Mouse (Mus musculus) lung, postnatal 0 days (tissue): ENCODE data around the gene Meis3. TPM values are rescaled to one million over a fixed set of nuclear protein-coding genes. Genes with fewer than 3 reads are reported as not detected.
A peak's percentile ranks its signal among the peaks of the same experiment; 100 is the strongest.

ENCODE experiments used
- ATAC-seq: fragments of 200-750 bp; cut with Nextera tagmentation; 2 replicates; pipeline ENCODE4 v1.8.0; 2017; ENCODE audit warnings: moderate library complexity
- DNase-seq: peaks from one replicate; pipeline ENCODE4 v3.0.0-alpha.2; 2016; ENCODE audit warnings: low spot score
- H3K27ac ChIP-seq: fragments of 300-500 bp; sonication (generic); 2 replicates; pipeline ENCODE4 v1.5.1; 2014; ENCODE audit warnings: antibody characterized with exemption, mild to moderate bottlenecking, low read length, mixed read lengths
- H3K27me3 ChIP-seq: fragments of 300-500 bp; sonication (generic); replicated peaks from 2 replicates; pipeline ENCODE4 v1.6.1; 2014; ENCODE audit warnings: low read length, mixed read lengths; ENCODE audit not compliant: insufficient read depth
- H3K36me3 ChIP-seq: fragments of 300-500 bp; sonication (generic); 2 replicates; pipeline ENCODE4 v1.6.1; 2014; ENCODE audit warnings: low read length, mixed read lengths; ENCODE audit not compliant: insufficient read depth
- H3K4me1 ChIP-seq: fragments of 300-500 bp; sonication (generic); 2 replicates; pipeline ENCODE4 v1.6.1; 2014; ENCODE audit warnings: antibody characterized with exemption, low read depth, low read length, mixed read lengths; ENCODE audit not compliant: insufficient read depth
- H3K4me2 ChIP-seq: fragments of 300-500 bp; sonication (generic); replicated peaks from 2 replicates; pipeline ENCODE4 v1.6.1; 2014; ENCODE audit warnings: low read depth, mild to moderate bottlenecking, low read length, moderate library complexity, mixed read lengths
- H3K4me3 ChIP-seq: fragments of 300-500 bp; sonication (generic); 2 replicates; pipeline ENCODE4 v1.5.1; 2014; ENCODE audit warnings: low read depth, low read length
- H3K9ac ChIP-seq: fragments of 300-500 bp; sonication (generic); replicated peaks from 2 replicates; pipeline ENCODE4 v1.6.1; 2014; ENCODE audit warnings: low read depth, mild to moderate bottlenecking
- H3K9me3 ChIP-seq: fragments of 300-500 bp; sonication (generic); 2 replicates; pipeline ENCODE4 v1.6.1; 2016; ENCODE audit warnings: low read length, mixed read lengths
- CTCF ChIP-seq: IDR thresholded peaks from 2 replicates; pipeline ENCODE4 v1.5.1; 2016; ENCODE audit warnings: antibody characterized with exemption, mild to moderate bottlenecking
- EP300 ChIP-seq: IDR thresholded peaks from 2 replicates; pipeline ENCODE4 v1.6.1; 2016; ENCODE audit warnings: antibody characterized with exemption, mild to moderate bottlenecking, control low read depth
- WGBS: fragments of 180-500 bp; shearing (Covaris S2); extraction: QIAGEN DNeasy Blood & Tissue Kit; methylation state at CpG from one replicate; pipeline ENCODE4 v1.1.7; 2014; 5-methylcytosine and 5-hydroxymethylcytosine counted together
- polyA plus RNA-seq: library from polyadenylated mRNA; unstranded; fragments of >200 nt; fragmentation: Nextera tagmentation; extraction: Ambion mirVana; gene quantifications from 2 replicates; pipeline ENCODE4 v1.2.1, GENCODE M21; 2015

Meis3 gene
- polyA plus RNA-seq, 1 experiment from 2014 or later: 12.3 TPM

- Histone ChIP-seq H3K27ac (no peak overlapping the region), H3K4me3 (no peak overlapping the region), H3K9me3 (no peaks in the 10 kb centered on the region), H3K4me1 (no peaks in the 10 kb centered on the region), H3K36me3 (peaks cover 18% of the 10 kb centered on the region), H3K9ac (no peak overlapping the region), H3K4me2 (no peak overlapping the region), H3K27me3 (no peaks in the 10 kb centered on the region)
- TF ChIP-seq EP300 (no peak), CTCF (peak; percentile 56)
- ATAC-seq: peak; percentile 25; the same call in 1 of the 2 replicates
- DNase-seq: peak; percentile 14
- 75% methylated on average over 12 of the region's 12 CpGs for WGBS
Observed at GRCm38 (mm10) chr7:16210862-16211365, 36.0 kb downstream of the Meis3 start.

- DNase-seq (no peak), ATAC-seq (no peak)
- Histone ChIP-seq H3K4me3 (no peak overlapping the region), H3K36me3 (peaks cover 26% of the 10 kb centered on the region), H3K4me1 (no peaks in the 10 kb centered on the region), H3K9ac (no peak overlapping the region), H3K27ac (no peak overlapping the region), H3K27me3 (no peaks in the 10 kb centered on the region), H3K4me2 (no peak overlapping the region), H3K9me3 (no peaks in the 10 kb centered on the region)
- TF ChIP-seq EP300 (no peak), CTCF (no peak)
- WGBS: 84% methylated on average over 6 of the region's 6 CpGs
Observed at GRCm38 (mm10) chr7:16213196-16213595, 38.3 kb downstream of the Meis3 start.

- Histone ChIP-seq H3K4me1 (no peaks in the 10 kb centered on the region), H3K4me2 (no peak overlapping the region), H3K9ac (no peak overlapping the region), H3K27ac (no peak overlapping the region), H3K27me3 (no peaks in the 10 kb centered on the region), H3K36me3 (peaks cover 26% of the 10 kb centered on the region), H3K4me3 (no peak overlapping the region), H3K9me3 (no peaks in the 10 kb centered on the region)
- DNase-seq (no peak), ATAC-seq (no peak)
- TF ChIP-seq EP300: no peak
- WGBS: 95% methylated on average over 9 of the region's 9 CpGs
Observed at GRCm38 (mm10) chr7:16213986-16214385, 39.1 kb downstream of the Meis3 start.

- no peak for TF ChIP-seq EP300
- peak; percentile 63 for TF ChIP-seq CTCF
- WGBS: under 1% methylated on average over 34 of the region's 34 CpGs
- Histone ChIP-seq H3K9ac (peak within 1 kb of the TSS; percentile 54), H3K27me3 (no peaks in the 10 kb centered on the region), H3K36me3 (peaks cover 6% of the 10 kb centered on the region), H3K4me1 (peaks cover 8% of the 10 kb centered on the region; the same call in 1 of the 2 replicates), H3K4me3 (peak within 1 kb of the TSS; percentile 69), H3K9me3 (no peaks in the 10 kb centered on the region), H3K4me2 (peak within 1 kb of the TSS; percentile 68), H3K27ac (peak within 1 kb of the TSS; percentile 70)
- ATAC-seq (peak; percentile 98), DNase-seq (peak; percentile 97)
Observed at GRCm38 (mm10) chr7:16221582-16222272, 46.8 kb downstream of the Meis3 start, which contains the start of gene Dhx34. Gene Dhx34, minus strand, starts transcription at chr7:16222037.

- H3K4me2 ChIP-seq: no peak overlapping the region
- DNase-seq (peak; percentile 14), ATAC-seq (0 out of 2 replicates have a peak, but pooled peaks have one; percentile 23)
- H3K36me3 ChIP-seq: no peaks in the 10 kb centered on the region
- no peak overlapping the region for H3K27ac ChIP-seq
- TF ChIP-seq EP300 (0 out of 2 replicates have a peak, but pooled peaks have one; percentile 27), CTCF (no peak)
- H3K27me3 ChIP-seq: no peaks in the 10 kb centered on the region
- 26% methylated on average over 5 of the region's 5 CpGs for WGBS
- H3K9ac ChIP-seq: no peak overlapping the region
- H3K9me3 ChIP-seq: no peaks in the 10 kb centered on the region
- H3K4me1 ChIP-seq: no peaks in the 10 kb centered on the region
- no peak overlapping the region for H3K4me3 ChIP-seq
Observed at GRCm38 (mm10) chr7:16229869-16230268, 55.0 kb downstream of the Meis3 start.

Other genes starting within 250 kb of the Meis3 start
- 196 and 204 TPM in 2 replicates for gene Nop53, start 229.0 kb upstream of the Meis3 start, polyA plus RNA-seq
- gene Ehd2, start 207.5 kb upstream of the Meis3 start, polyA plus RNA-seq: 92.2 and 113 TPM in 2 replicates
- gene Bicra, start 127.2 kb upstream of the Meis3 start, polyA plus RNA-seq: 2.3 and 3.1 TPM in 2 replicates
- not detected in 2 replicates for gene Zfp541, start 113.3 kb upstream of the Meis3 start, polyA plus RNA-seq
- gene Napa, start 76.6 kb upstream of the Meis3 start, polyA plus RNA-seq: 154 TPM in 2 replicates
- 14.2 and 15.0 TPM in 2 replicates for gene Kptn, start 55.2 kb upstream of the Meis3 start, polyA plus RNA-seq
- 0.04 and 0.05 TPM in 2 replicates for gene Slc8a2, start 45.3 kb upstream of the Meis3 start, polyA plus RNA-seq
- gene Dhx34, start 46.9 kb downstream of the Meis3 start, polyA plus RNA-seq: 7.8 and 8.5 TPM in 2 replicates
- gene C5ar2, start 69.1 kb downstream of the Meis3 start, polyA plus RNA-seq: 0.94 and 1.1 TPM in 2 replicates
- 11.8 and 13.3 TPM in 2 replicates for gene C5ar1, start 84.5 kb downstream of the Meis3 start, polyA plus RNA-seq
- 18.9 and 20.1 TPM in 2 replicates for gene Inafm1, start 98.5 kb downstream of the Meis3 start, polyA plus RNA-seq
- gene Ccdc9, start 111.7 kb downstream of the Meis3 start, polyA plus RNA-seq: 15.9 and 18.3 TPM in 2 replicates
- 30.0 and 31.1 TPM in 2 replicates for gene Bbc3, start 133.3 kb downstream of the Meis3 start, polyA plus RNA-seq
- gene Sae1, start 212.7 kb downstream of the Meis3 start, polyA plus RNA-seq: 84.8 and 92.3 TPM in 2 replicates
- 7.9 and 8.2 TPM in 2 replicates for gene Zc3h4, start 225.8 kb downstream of the Meis3 start, polyA plus RNA-seq